Mouse (Mus musculus) brain, embryonic 14.5 days (tissue): ENCODE results near the gene Unc79.

Source experiments
- CTCF ChIP-seq: fragments of 200-500 bp; IDR thresholded peaks from 2 replicates; pipeline ENCODE4 v1.5.1; 2012; ENCODE audit warnings: inconsistent platforms, mild to moderate bottlenecking, moderate library complexity, borderline replicate concordance; ENCODE audit not compliant: insufficient read depth, insufficient read length; ENCODE audit errors: extremely low read depth
- POLR2A ChIP-seq: fragments of 200-500 bp; IDR thresholded peaks from 2 replicates; pipeline ENCODE4 v1.6.1; 2012; ENCODE audit warnings: mild to moderate bottlenecking, inconsistent platforms, borderline replicate concordance; ENCODE audit not compliant: poor library complexity, insufficient read depth, insufficient read length, severe bottlenecking; ENCODE audit errors: extremely low read depth

DNA sequence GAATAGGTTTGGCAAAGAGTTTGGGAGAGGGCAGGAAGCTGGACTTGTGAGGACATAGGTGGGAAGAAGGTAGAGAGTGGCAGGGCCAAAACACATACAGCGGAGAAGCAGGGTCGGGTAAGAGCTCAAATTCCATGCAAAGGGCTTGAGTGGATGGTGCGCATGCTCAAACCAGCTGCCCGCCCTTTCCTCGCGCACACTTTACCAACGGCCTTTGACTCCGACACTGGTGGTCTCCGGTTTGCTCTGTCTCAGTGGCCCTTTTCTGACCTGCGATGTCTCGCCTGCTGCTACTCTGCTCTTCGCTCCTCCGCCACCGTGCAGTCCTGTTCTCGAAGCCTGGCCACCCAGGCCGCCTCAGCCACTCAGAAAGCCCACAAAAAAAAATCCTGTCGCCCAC lies 49.6 kb upstream of the Unc79 start, which contains the start of gene Cox8c:
- TF ChIP-seq POLR2A (no peak), CTCF (no peak)
